Mouse (Mus musculus) bone marrow macrophage, adult 2 months (primary cell): Measurements from ENCODE around the gene Pdpk1.

ENCODE experiments used
- CTCF ChIP-seq: IDR thresholded peaks from 2 replicates; pipeline ENCODE4 v1.5.1; 2012; ENCODE audit warnings: low read depth, mild to moderate bottlenecking, low read length, moderate library complexity
- POLR2A ChIP-seq: IDR thresholded peaks from 2 replicates; pipeline ENCODE4 v1.6.1; 2012; ENCODE audit warnings: mild to moderate bottlenecking, low read depth, low read length, borderline replicate concordance

- TF ChIP-seq CTCF (0 out of 2 replicates have a peak, but pooled peaks have one; percentile 4), POLR2A (0 out of 2 replicates have a peak, but pooled peaks have one; percentile 6)
These were observed 17.3 kb upstream of the Pdpk1 start for GRCm38 (mm10) chr17:24167891-24168505.
